Mouse (Mus musculus) CH12.LX (cell line): Measurements from ENCODE around the gene Tmem178.

ENCODE experiments used
- CTCF ChIP-seq, 2 experiments: IDR thresholded peaks in 1 of 2; conservative IDR thresholded peaks in 1 of 2; 2 replicates each; pipeline ENCODE4 v1.5.1; 2011 to 2012; ENCODE audit warnings: low read depth in 2 of 2, low read length in 2 of 2, improper control_type of control experiment in 1 of 2, inconsistent platforms in 1 of 2, mild to moderate bottlenecking in 1 of 2, moderate library complexity in 1 of 2
- ELF1 ChIP-seq: IDR thresholded peaks from 2 replicates; pipeline ENCODE4 v1.6.1; 2014; ENCODE audit warnings: low read depth, mild to moderate bottlenecking, inconsistent platforms, low read length, improper control_type of control experiment
- MXI1 ChIP-seq: IDR thresholded peaks from 2 replicates; pipeline ENCODE4 v1.6.1; 2011; ENCODE audit warnings: mild to moderate bottlenecking, low read depth, low read length, improper control_type of control experiment
- MYC ChIP-seq: IDR thresholded peaks from 2 replicates; pipeline ENCODE4 v1.6.1; 2011; ENCODE audit warnings: low read depth, mild to moderate bottlenecking, improper control_type of control experiment, low read length
- POLR2A ChIP-seq: IDR thresholded peaks from 2 replicates; pipeline ENCODE4 v1.6.1; 2011; ENCODE audit warnings: low read depth, mild to moderate bottlenecking, improper control_type of control experiment, low read length
- RAD21 ChIP-seq: IDR thresholded peaks from 2 replicates; pipeline ENCODE4 v1.6.1; 2011; ENCODE audit warnings: low read depth, mild to moderate bottlenecking, low read length, improper control_type of control experiment, moderate library complexity
- ZC3H11A ChIP-seq: IDR thresholded peaks from 2 replicates; pipeline ENCODE4 v1.6.1; 2012; ENCODE audit warnings: low read depth, mild to moderate bottlenecking, inconsistent platforms, low read length, improper control_type of control experiment
- ZMIZ1 ChIP-seq: IDR thresholded peaks from 2 replicates; pipeline ENCODE4 v1.6.1; 2012; ENCODE audit warnings: low read depth, mild to moderate bottlenecking, inconsistent platforms, low read length, improper control_type of control experiment

DNA sequence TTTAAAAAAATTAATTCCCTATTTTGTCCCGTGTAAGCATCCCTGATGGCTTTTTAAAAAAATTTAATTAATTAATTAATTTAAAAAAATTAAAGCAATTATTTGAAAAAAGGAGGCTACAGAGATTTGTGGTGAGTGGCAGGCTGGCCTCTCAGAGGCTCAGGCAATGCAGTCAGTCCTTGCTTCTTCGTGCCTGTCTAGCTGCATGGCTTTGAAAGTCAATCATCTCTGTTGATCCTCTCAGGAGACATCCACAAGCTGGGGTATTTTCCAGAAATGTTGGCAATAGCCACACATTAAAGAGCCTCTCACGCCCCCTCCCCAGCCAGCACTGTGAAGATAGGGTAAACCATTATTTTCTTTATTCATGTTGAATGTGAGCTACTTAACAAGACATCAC, 65.8 kb downstream of the Tmem178 start:
- TF ChIP-seq ZMIZ1, result no peak
- no peak for TF ChIP-seq MXI1
- TF ChIP-seq CTCF (conservative IDR thresholded peaks at IDR 0.05 in 1 of 2, IDR thresholded peaks at IDR 0.05 in 1 of 2; ENCODE audit: low read depth in 2 of 2, low read length in 2 of 2), result no peak
- TF ChIP-seq POLR2A, result no peak
- no peak for TF ChIP-seq ELF1
- TF ChIP-seq RAD21, result no peak
- no peak for TF ChIP-seq ZC3H11A
- no peak for TF ChIP-seq MYC
